Mouse (Mus musculus) thymus, adult 2 months (tissue): ENCODE results near the gene Selenon. TPM values are rescaled to one million over a fixed set of nuclear protein-coding genes. Genes with fewer than 3 reads are reported as not detected.

ENCODE experiments used
- DNase-seq: peaks from one replicate; pipeline ENCODE4 v3.0.0; 2021
- H3K27ac ChIP-seq: fragments of 200-500 bp; 2 replicates; pipeline ENCODE4 v1.5.1; 2012; ENCODE audit warnings: low read length, control low read depth; ENCODE audit not compliant: control insufficient read depth, insufficient read depth
- H3K27me3 ChIP-seq: fragments of 200-500 bp; 2 replicates; pipeline ENCODE4 v1.6.1; 2012; ENCODE audit warnings: mild to moderate bottlenecking, low read length, moderate library complexity, mixed read lengths; ENCODE audit not compliant: control insufficient read depth, insufficient read depth
- H3K36me3 ChIP-seq: fragments of 200-500 bp; 2 replicates; pipeline ENCODE4 v1.6.1; 2012; ENCODE audit warnings: mild to moderate bottlenecking, low read length, moderate library complexity; ENCODE audit not compliant: control insufficient read depth, insufficient read depth
- H3K4me1 ChIP-seq: fragments of 200-500 bp; replicated peaks from 2 replicates; pipeline ENCODE4 v1.6.1; 2012; ENCODE audit warnings: low read length; ENCODE audit not compliant: control insufficient read depth, insufficient read depth
- H3K4me3 ChIP-seq: fragments of 200-500 bp; 2 replicates; pipeline ENCODE4 v1.5.1; 2012; ENCODE audit warnings: mild to moderate bottlenecking, low read length, control low read depth, moderate library complexity; ENCODE audit not compliant: control insufficient read depth, insufficient read depth
- CTCF ChIP-seq: fragments of 200-500 bp; IDR thresholded peaks from 2 replicates; pipeline ENCODE4 v1.5.1; 2012; ENCODE audit warnings: mild to moderate bottlenecking, control low read depth, low read length, moderate library complexity, borderline replicate concordance; ENCODE audit not compliant: control insufficient read depth, poor library complexity, insufficient read depth; ENCODE audit errors: extremely low read depth
- POLR2A ChIP-seq: fragments of 200-500 bp; IDR thresholded peaks from 2 replicates; pipeline ENCODE4 v1.6.1; 2012; ENCODE audit warnings: mild to moderate bottlenecking, low read length, control low read depth, moderate library complexity; ENCODE audit not compliant: control insufficient read depth, poor library complexity, insufficient read depth; ENCODE audit errors: extremely low read depth
- WGBS: fragments of 180-500 bp; shearing (Covaris S2); methylation state at CpG from one replicate; pipeline ENCODE4 v1.1.7; 2018; 5-methylcytosine and 5-hydroxymethylcytosine counted together
- polyA plus RNA-seq: library from polyadenylated mRNA; depleted of rRNA; stranded (reverse); fragments of >200 nt; gene quantifications from 2 replicates; pipeline ENCODE4 v1.2.3, GENCODE M21; 2012

The Selenon gene
- polyA plus RNA-seq, 1 experiment, result 9.1 TPM

DNA sequence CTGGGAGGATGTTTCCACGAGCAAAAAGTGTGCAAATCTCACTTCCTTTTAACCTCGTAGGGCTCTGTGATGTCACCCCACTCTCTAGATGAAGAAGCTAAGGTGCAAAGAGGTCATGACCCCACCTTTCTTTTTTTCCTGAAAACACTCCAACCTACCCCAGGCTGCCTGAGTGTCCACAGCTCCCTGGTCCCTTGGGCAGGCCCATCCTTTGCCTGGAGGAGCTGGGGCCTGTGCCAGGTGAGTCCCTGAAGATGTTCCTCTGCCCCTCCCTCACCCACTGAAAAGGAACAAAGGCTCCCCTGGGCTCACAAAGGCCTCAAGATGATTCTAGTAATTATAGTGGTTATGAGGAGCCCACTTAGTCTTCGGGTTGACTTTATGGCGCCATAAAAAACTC, 40.5 kb upstream of the Selenon start:
- Histone ChIP-seq H3K4me3 (no peak overlapping the region), H3K27me3 (no peaks in the 10 kb centered on the region), H3K4me1 (peaks cover 18% of the 10 kb centered on the region), H3K27ac (no peak overlapping the region), H3K36me3 (no peaks in the 10 kb centered on the region)
- DNase-seq, result no peak
- 51% methylated on average over 4 of the region's 4 CpGs for WGBS
- TF ChIP-seq POLR2A (no peak), CTCF (no peak)

DNA sequence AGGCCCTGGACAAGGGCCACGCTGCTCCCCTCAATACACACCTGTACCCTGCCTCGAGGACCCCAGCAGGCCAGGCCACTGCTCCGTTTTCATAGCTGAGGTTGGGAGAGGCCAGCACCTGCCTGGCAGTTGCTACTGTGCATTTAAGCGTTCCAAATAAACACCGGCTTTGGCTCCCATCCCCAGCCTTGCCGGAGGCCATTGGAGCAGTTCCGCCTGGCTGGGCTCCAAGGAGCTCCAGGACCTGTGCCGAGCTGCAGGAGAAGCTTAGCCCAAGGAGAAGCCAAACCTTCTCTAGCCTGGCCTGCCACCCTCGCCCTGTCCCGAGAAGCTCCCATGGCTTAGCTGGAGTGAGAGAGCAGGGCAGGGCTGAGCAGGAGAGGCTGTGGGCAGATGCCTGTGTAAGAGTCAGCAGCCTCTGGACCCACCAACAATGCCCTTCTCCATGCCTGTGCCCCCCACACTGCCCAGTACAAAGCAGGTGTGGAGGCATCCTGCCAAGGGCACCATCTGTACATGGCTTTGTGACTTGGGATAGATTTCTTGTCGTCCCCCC, 39.6 kb upstream of the Selenon start:
- TF ChIP-seq POLR2A (no peak), CTCF (no peak)
- H3K4me3 ChIP-seq, result no peak overlapping the region
- no peak for DNase-seq
- WGBS, result 86% methylated on average over 11 of the region's 11 CpGs
- no peak overlapping the region for H3K27ac ChIP-seq
- no peaks in the 10 kb centered on the region for H3K36me3 ChIP-seq
- no peaks in the 10 kb centered on the region for H3K27me3 ChIP-seq
- H3K4me1 ChIP-seq, result peaks cover 18% of the 10 kb centered on the region

DNA sequence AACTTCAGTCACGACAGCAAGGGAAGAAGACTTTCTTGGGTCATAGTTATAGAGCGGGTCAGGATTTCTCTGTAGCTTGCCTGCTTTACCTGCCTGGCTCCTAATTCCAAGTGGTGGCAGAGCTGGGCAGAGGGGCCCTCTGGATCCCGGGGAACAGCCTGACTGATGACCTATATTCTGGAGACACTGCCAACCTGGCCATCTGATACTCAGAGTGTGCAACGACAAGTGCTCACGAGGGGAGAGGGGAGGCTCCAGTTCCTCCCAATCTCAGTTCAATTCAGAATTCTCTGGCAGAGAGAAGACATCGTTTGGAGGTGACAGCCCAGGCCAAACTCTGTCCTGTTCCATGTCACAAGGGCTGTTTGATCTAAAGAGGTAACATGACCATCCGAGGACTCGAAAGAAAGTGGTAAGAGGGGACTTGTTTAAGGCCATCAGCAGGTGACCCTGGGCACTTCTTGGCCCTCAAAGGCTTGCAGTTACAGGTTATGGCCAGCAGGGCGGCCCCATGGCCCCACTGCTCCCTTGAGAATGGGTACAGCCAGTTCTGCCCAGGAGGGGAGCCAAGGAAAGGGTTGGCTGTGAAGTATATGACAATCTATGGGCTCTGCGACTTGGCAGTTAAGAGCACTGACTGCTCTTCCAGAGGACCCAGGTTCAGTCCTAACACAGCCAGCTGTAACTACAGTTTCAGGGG, 38.4 kb upstream of the Selenon start:
- Histone ChIP-seq H3K27ac (no peak overlapping the region), H3K36me3 (no peaks in the 10 kb centered on the region), H3K4me3 (no peak overlapping the region), H3K27me3 (no peaks in the 10 kb centered on the region), H3K4me1 (peaks cover 18% of the 10 kb centered on the region)
- TF ChIP-seq POLR2A, result no peak
- TF ChIP-seq CTCF, result peak; percentile 75; the same call in 1 of the 2 replicates
- DNase-seq, result peak; percentile 16
- 90% methylated on average over 10 of the region's 10 CpGs for WGBS

DNA sequence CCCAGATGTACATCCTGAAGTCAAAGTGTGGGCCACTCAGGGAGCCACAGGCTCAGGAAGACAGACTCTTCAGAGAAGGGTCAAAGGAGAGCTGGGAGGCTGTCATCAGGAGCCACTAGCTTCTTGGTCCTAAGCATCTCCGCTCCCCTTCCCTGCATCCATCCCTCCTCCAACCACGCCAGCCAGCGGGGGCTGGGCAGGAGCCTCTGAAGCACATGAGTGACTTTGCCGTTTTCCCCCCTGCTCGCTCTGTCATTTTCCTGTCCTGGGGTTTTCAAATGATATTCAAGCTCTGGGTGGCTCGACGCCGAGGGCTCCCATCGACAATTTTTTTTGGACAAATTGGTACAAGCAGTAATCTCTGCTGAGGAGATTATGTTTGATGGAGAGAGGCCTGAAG, 37.8 kb upstream of the Selenon start:
- no peaks in the 10 kb centered on the region for H3K27me3 ChIP-seq
- DNase-seq, result no peak
- peaks cover 15% of the 10 kb centered on the region for H3K4me1 ChIP-seq
- WGBS, result 95% methylated on average over 9 of the region's 9 CpGs
- no peaks in the 10 kb centered on the region for H3K36me3 ChIP-seq
- H3K4me3 ChIP-seq, result no peak overlapping the region
- no peak overlapping the region for H3K27ac ChIP-seq
- TF ChIP-seq POLR2A (no peak), CTCF (no peak)

DNA sequence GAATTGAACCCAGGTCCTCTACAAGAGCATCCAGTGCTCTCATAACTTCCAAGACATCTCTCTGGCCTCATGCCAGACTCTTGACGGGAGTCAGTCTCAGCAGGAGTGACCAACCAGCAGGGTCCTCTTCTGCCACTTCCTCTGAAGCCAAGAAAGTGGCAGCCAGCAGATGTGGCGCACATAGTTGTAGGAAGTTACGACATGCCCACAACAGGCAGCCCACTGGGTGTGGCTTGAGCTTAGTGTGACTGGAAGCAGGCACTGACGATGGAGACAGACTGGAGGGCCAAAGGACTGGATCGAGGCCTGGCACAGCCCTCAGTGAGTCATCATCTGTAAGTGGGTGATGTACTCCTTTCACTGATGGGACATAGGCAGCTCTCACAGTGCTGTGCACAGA, 37.0 kb upstream of the Selenon start:
- H3K27me3 ChIP-seq, result no peaks in the 10 kb centered on the region
- WGBS, result 82% methylated on average over 5 of the region's 5 CpGs

DNA sequence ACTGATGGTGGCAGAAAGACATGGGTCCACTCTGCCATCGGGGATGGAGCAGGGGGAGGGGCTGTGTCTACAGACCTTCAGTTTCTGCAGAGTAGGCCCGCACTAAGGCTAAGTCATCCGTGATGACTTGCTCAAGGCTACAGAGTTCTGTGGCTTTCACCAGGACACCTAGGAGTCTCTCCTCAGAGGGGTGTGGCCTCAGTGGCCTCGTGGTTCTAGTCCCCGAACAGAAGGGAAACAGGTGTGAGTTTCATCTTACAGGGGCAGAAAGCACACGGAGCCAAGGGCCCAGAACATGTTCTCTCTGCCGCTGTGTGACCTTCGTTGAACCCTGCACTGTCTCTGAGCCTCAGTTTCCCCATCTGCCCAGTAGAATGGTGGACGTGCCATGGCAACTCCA, 36.3 kb upstream of the Selenon start:
- DNase-seq, result no peak
- Histone ChIP-seq H3K4me1 (peaks cover 15% of the 10 kb centered on the region), H3K4me3 (no peak overlapping the region), H3K36me3 (no peaks in the 10 kb centered on the region), H3K27ac (no peak overlapping the region), H3K27me3 (no peaks in the 10 kb centered on the region)
- no peak for TF ChIP-seq POLR2A
- no peak for TF ChIP-seq CTCF
- WGBS, result 49% methylated on average over 9 of the region's 9 CpGs

More for the DNA sequence above, 37.0 kb upstream of the Selenon start:
- peaks cover 15% of the 10 kb centered on the region for H3K4me1 ChIP-seq
- no peak for DNase-seq
- no peak overlapping the region for H3K27ac ChIP-seq
- no peaks in the 10 kb centered on the region for H3K36me3 ChIP-seq
- no peak for TF ChIP-seq POLR2A
- TF ChIP-seq CTCF, result no peak
- no peak overlapping the region for H3K4me3 ChIP-seq
